Mouse (Mus musculus) G1E (cell line): Measurements from ENCODE around the gene 1700001C02Rik.

Source experiments
- CTCF ChIP-seq: IDR thresholded peaks from 2 replicates; pipeline ENCODE4 v1.5.1; 2012; ENCODE audit warnings: low read depth, low read length, inconsistent platforms, mixed read lengths
- GATA1 ChIP-seq: IDR thresholded peaks from 2 replicates; pipeline ENCODE4 v1.6.1; 2012; ENCODE audit warnings: borderline replicate concordance, low read length, inconsistent platforms, mixed read lengths
- TAL1 ChIP-seq: conservative IDR thresholded peaks from 2 replicates; pipeline ENCODE4 v1.6.1; 2012; ENCODE audit warnings: low read depth, low read length, inconsistent platforms, mixed read lengths

- TF ChIP-seq CTCF (no peak), TAL1 (no peak), GATA1 (no peak)
Observed at GRCm38 (mm10) chr5:30497299-30497698, 31.5 kb downstream of the 1700001C02Rik start.
